15 mouse cellular contexts compared by ENCODE assay signal in genomic region chr1:25107500-25108101, GRCm38 (mm10).
DNase-seq lines count a peak whose midpoint lies in the region; ATAC-seq and TF ChIP-seq lines count a peak whose summit lies in the region.
"Had no signal": no experiment of that assay in that cellular context is flagged by ENCODE, and none has a peak within 500 bp of the region (broad histone marks: within the 10 kb centered on the region; RNA-seq: fewer than 3 reads in every experiment).

No protein-coding gene starts in this region.

- peak; percentile 76 for ATAC-seq in midbrain, embryonic 11.5 days (ENCODE audit: low FRiP score)
- no peak for ATAC-seq in heart, embryonic 12.5 days (ENCODE audit: insufficient number of reproducible peaks, low FRiP score)

- DNase-seq in layer of hippocampus, adult 2 months (ENCODE audit: low spot score in 2 of 2), result peak in 1 of 2 experiments; percentile 66
- no peak for DNase-seq in layer of hippocampus, postnatal 36 days
- DNase-seq in right cerebral cortex, adult 18-20 months, result peak; percentile 61
- no peak for DNase-seq in right cerebral cortex, postnatal 25 days
- DNase-seq in midbrain, embryonic 11.5 days (ENCODE audit: low spot score, missing footprints), result no peak
- no peak for DNase-seq in urinary bladder, postnatal 4 days (ENCODE audit: low spot score in 2 of 2)
- no peak for DNase-seq in right cerebral cortex, adult 2 months (ENCODE audit: low spot score in 2 of 2)
- DNase-seq: adrenal gland, postnatal 36 days; cerebellum, postnatal 25 days; heart, adult 11 months; heart, postnatal 4 days; kidney, postnatal 4 days; thymus, postnatal 36 days had no signal

- H3K36me3 ChIP-seq in midbrain, embryonic 11.5 days (ENCODE audit: control insufficient read depth, insufficient read depth, low read length), result no peaks in the 10 kb centered on the region
- H3K36me3 ChIP-seq in heart, embryonic 12.5 days, result no peaks in the 10 kb centered on the region

- no peaks in the 10 kb centered on the region for H3K9me3 ChIP-seq in midbrain, embryonic 11.5 days (ENCODE audit: control insufficient read depth, low read length)
- H3K9me3 ChIP-seq in heart, embryonic 12.5 days (replicated peaks), result no peaks in the 10 kb centered on the region

- H3K4me2 ChIP-seq in midbrain, embryonic 11.5 days, result no peak overlapping the region
- no peak overlapping the region for H3K4me2 ChIP-seq in heart, embryonic 12.5 days
- H3K4me2 ChIP-seq: liver, embryonic 11.5 days had no signal

- WGBS in midbrain, embryonic 11.5 days, result 35% methylated on average over 3 of the region's 3 CpGs
- 81% methylated on average over 3 of the region's 3 CpGs for WGBS in heart, embryonic 12.5 days

- peak overlapping the region; percentile 82 for H3K27ac ChIP-seq in layer of hippocampus, adult 2 months
- H3K27ac ChIP-seq in midbrain, embryonic 11.5 days (ENCODE audit: low read depth, low read length), result peak overlapping the region; percentile 44; the same call in 1 of the 2 replicates
- H3K27ac ChIP-seq in heart, embryonic 12.5 days (ENCODE audit: poor library complexity, severe bottlenecking), result no peak overlapping the region

- H3K4me3 ChIP-seq in layer of hippocampus, adult 2 months, result no peak overlapping the region
- H3K4me3 ChIP-seq in midbrain, embryonic 11.5 days (ENCODE audit: low read depth, low read length), result no peak overlapping the region
- no peak overlapping the region for H3K4me3 ChIP-seq in heart, embryonic 12.5 days

- TF ChIP-seq CTCF in layer of hippocampus, adult 2 months (conservative IDR thresholded peaks at IDR 0.05), result no peak

- no peak overlapping the region for H3K9ac ChIP-seq in midbrain, embryonic 11.5 days (ENCODE audit: low read length)
- no peak overlapping the region for H3K9ac ChIP-seq in heart, embryonic 12.5 days

- H3K27me3 ChIP-seq in midbrain, embryonic 11.5 days (ENCODE audit: control insufficient read depth, insufficient read depth, low read length), result no peaks in the 10 kb centered on the region
- no peaks in the 10 kb centered on the region for H3K27me3 ChIP-seq in heart, embryonic 12.5 days (replicated peaks)

- peaks cover 6% of the 10 kb centered on the region; the same call in 1 of the 2 replicates for H3K4me1 ChIP-seq in midbrain, embryonic 11.5 days (ENCODE audit: control insufficient read depth, insufficient read depth, low read length)
- H3K4me1 ChIP-seq in heart, embryonic 12.5 days (replicated peaks), result no peaks in the 10 kb centered on the region
